Mouse (Mus musculus): ENCODE measurements at regions not wholly inside any gene's neighbourhood (a gene's known extent, or its start where the extent isn't known, plus 50 kb on each side); places are given as distances from the start of the nearest gene placed in this dataset.

GRCm38 (mm10) chr11:7010858-7011257 is 52.4 kb upstream of the Adcy1 start:
- no peak for ATAC-seq (ENCODE audit: insufficient number of reproducible peaks, insufficient read depth, low FRiP score, low read depth)

GRCm38 (mm10) chr11:6999329-6999728 is 64.0 kb upstream of the Adcy1 start:
- Histone ChIP-seq H3K27me3 (ENCODE audit: control insufficient read depth, insufficient read depth, low read length) (no peaks in the 10 kb centered on the region), H3K4me2 (ENCODE audit: low read length) (no peak overlapping the region), H3K4me1 (ENCODE audit: control insufficient read depth in 2 of 2, insufficient read depth in 2 of 2, low read length in 2 of 2) (peaks cover 8 to 11% of the 10 kb centered on the region in 2 experiments; a peak in 3 of 4 replicates), H3K4me3 (ENCODE audit: control insufficient read depth in 1 of 2, insufficient read depth in 1 of 2, low read depth in 1 of 2, low read length in 2 of 2) (no peak overlapping the region), H3K9me3 (ENCODE audit: control insufficient read depth, low read length) (no peaks in the 10 kb centered on the region), H3K27ac (replicated peaks in 1 of 2; ENCODE audit: control insufficient read depth in 1 of 2, insufficient read depth in 1 of 2, low read depth in 2 of 2, low read length in 2 of 2) (no peak overlapping the region), H3K9ac (ENCODE audit: low read length) (no peak overlapping the region), H3K36me3 (ENCODE audit: control insufficient read depth, insufficient read depth, low read length) (no peaks in the 10 kb centered on the region)
- ATAC-seq (ENCODE audit: insufficient number of reproducible peaks, insufficient read depth, low FRiP score, low read depth) = no peak

More at GRCm38 (mm10) chr11:7010858-7011257, 52.4 kb upstream of the Adcy1 start:
- Histone ChIP-seq H3K4me1 (ENCODE audit: control insufficient read depth in 2 of 2, insufficient read depth in 2 of 2, low read length in 2 of 2) (no peaks in the 10 kb centered on the region), H3K27ac (replicated peaks in 1 of 2; ENCODE audit: control insufficient read depth in 1 of 2, insufficient read depth in 1 of 2, low read depth in 2 of 2, low read length in 2 of 2) (no peak overlapping the region), H3K4me3 (ENCODE audit: control insufficient read depth in 1 of 2, insufficient read depth in 1 of 2, low read depth in 1 of 2, low read length in 2 of 2) (no peak overlapping the region), H3K36me3 (ENCODE audit: control insufficient read depth, insufficient read depth, low read length) (no peaks in the 10 kb centered on the region), H3K9me3 (ENCODE audit: control insufficient read depth, low read length) (no peaks in the 10 kb centered on the region), H3K27me3 (ENCODE audit: control insufficient read depth, insufficient read depth, low read length) (no peaks in the 10 kb centered on the region), H3K4me2 (ENCODE audit: low read length) (no peak overlapping the region), H3K9ac (ENCODE audit: low read length) (no peak overlapping the region)
- 89% methylated on average over 3 of the region's 3 CpGs for WGBS

- WGBS = 50% methylated on average over 1 of the region's 1 CpGs
- H3K4me1 ChIP-seq (ENCODE audit: control insufficient read depth in 2 of 2, insufficient read depth in 2 of 2, low read length in 2 of 2) = peaks cover 12% of the 10 kb centered on the region in 2 experiments; a peak in 3 of 4 replicates
- H3K4me2 ChIP-seq (ENCODE audit: low read length) = no peak overlapping the region
- no peak for ATAC-seq (ENCODE audit: insufficient number of reproducible peaks, insufficient read depth, low FRiP score, low read depth)
- no peaks in the 10 kb centered on the region for H3K36me3 ChIP-seq (ENCODE audit: control insufficient read depth, insufficient read depth, low read length)
- H3K4me3 ChIP-seq (ENCODE audit: control insufficient read depth in 1 of 2, insufficient read depth in 1 of 2, low read depth in 1 of 2, low read length in 2 of 2) = no peak overlapping the region
- no peaks in the 10 kb centered on the region for H3K9me3 ChIP-seq (ENCODE audit: control insufficient read depth, low read length)
- H3K9ac ChIP-seq (ENCODE audit: low read length) = no peak overlapping the region
- no peaks in the 10 kb centered on the region for H3K27me3 ChIP-seq (ENCODE audit: control insufficient read depth, insufficient read depth, low read length)
- no peak overlapping the region for H3K27ac ChIP-seq (replicated peaks in 1 of 2; ENCODE audit: control insufficient read depth in 1 of 2, insufficient read depth in 1 of 2, low read depth in 2 of 2, low read length in 2 of 2)
These were observed 64.5 kb upstream of the Adcy1 start for GRCm38 (mm10) chr11:6998810-6999209.

GRCm38 (mm10) chr11:6997508-6997907 is 65.8 kb upstream of the Adcy1 start:
- WGBS = 36% methylated on average over 6 of the region's 6 CpGs
- H3K9me3 ChIP-seq (ENCODE audit: control insufficient read depth, low read length) = no peaks in the 10 kb centered on the region
- H3K4me3 ChIP-seq (ENCODE audit: control insufficient read depth in 1 of 2, insufficient read depth in 1 of 2, low read depth in 1 of 2, low read length in 2 of 2) = no peak overlapping the region

GRCm38 (mm10) chr11:6993731-6994130 is 69.6 kb upstream of the Adcy1 start:
- no peaks in the 10 kb centered on the region for H3K27me3 ChIP-seq (ENCODE audit: control insufficient read depth, insufficient read depth, low read length)
- H3K27ac ChIP-seq (replicated peaks in 1 of 2; ENCODE audit: control insufficient read depth in 1 of 2, insufficient read depth in 1 of 2, low read depth in 2 of 2, low read length in 2 of 2) = no peak overlapping the region
- no peak overlapping the region for H3K4me3 ChIP-seq (ENCODE audit: control insufficient read depth in 1 of 2, insufficient read depth in 1 of 2, low read depth in 1 of 2, low read length in 2 of 2)
- peaks cover 12% of the 10 kb centered on the region in 2 experiments; a peak in 3 of 4 replicates for H3K4me1 ChIP-seq (ENCODE audit: control insufficient read depth in 2 of 2, insufficient read depth in 2 of 2, low read length in 2 of 2)
- H3K36me3 ChIP-seq (ENCODE audit: control insufficient read depth, insufficient read depth, low read length) = no peaks in the 10 kb centered on the region
- WGBS = 95% methylated on average over 2 of the region's 2 CpGs
- H3K4me2 ChIP-seq (ENCODE audit: low read length) = no peak overlapping the region
- H3K9ac ChIP-seq (ENCODE audit: low read length) = no peak overlapping the region
- ATAC-seq (ENCODE audit: insufficient number of reproducible peaks, insufficient read depth, low FRiP score, low read depth) = no peak
- no peaks in the 10 kb centered on the region for H3K9me3 ChIP-seq (ENCODE audit: control insufficient read depth, low read length)

More at GRCm38 (mm10) chr11:6997508-6997907, 65.8 kb upstream of the Adcy1 start:
- Histone ChIP-seq H3K27me3 (ENCODE audit: control insufficient read depth, insufficient read depth, low read length) (no peaks in the 10 kb centered on the region), H3K36me3 (ENCODE audit: control insufficient read depth, insufficient read depth, low read length) (no peaks in the 10 kb centered on the region), H3K4me2 (ENCODE audit: low read length) (no peak overlapping the region), H3K27ac (replicated peaks in 1 of 2; ENCODE audit: control insufficient read depth in 1 of 2, insufficient read depth in 1 of 2, low read depth in 2 of 2, low read length in 2 of 2) (no peak overlapping the region), H3K4me1 (ENCODE audit: control insufficient read depth in 2 of 2, insufficient read depth in 2 of 2, low read length in 2 of 2) (peaks cover 12% of the 10 kb centered on the region in 2 experiments; a peak in 3 of 4 replicates), H3K9ac (ENCODE audit: low read length) (no peak overlapping the region)
- ATAC-seq (ENCODE audit: insufficient number of reproducible peaks, insufficient read depth, low FRiP score, low read depth) = no peak

- WGBS = 90% methylated on average over 5 of the region's 5 CpGs
- H3K27ac ChIP-seq (replicated peaks in 1 of 2; ENCODE audit: control insufficient read depth in 1 of 2, insufficient read depth in 1 of 2, low read depth in 2 of 2, low read length in 2 of 2) = no peak overlapping the region
These were observed 71.7 kb upstream of the Adcy1 start for GRCm38 (mm10) chr11:6991626-6992025.

GRCm38 (mm10) chr11:6990711-6991110 is 72.6 kb upstream of the Adcy1 start:
- 55% methylated on average over 3 of the region's 3 CpGs for WGBS
- no peak overlapping the region for H3K9ac ChIP-seq (ENCODE audit: low read length)
- no peaks in the 10 kb centered on the region for H3K9me3 ChIP-seq (ENCODE audit: control insufficient read depth, low read length)
- no peak overlapping the region for H3K4me3 ChIP-seq (ENCODE audit: control insufficient read depth in 1 of 2, insufficient read depth in 1 of 2, low read depth in 1 of 2, low read length in 2 of 2)
- H3K27ac ChIP-seq (replicated peaks in 1 of 2; ENCODE audit: control insufficient read depth in 1 of 2, insufficient read depth in 1 of 2, low read depth in 2 of 2, low read length in 2 of 2) = no peak overlapping the region
- H3K4me2 ChIP-seq (ENCODE audit: low read length) = no peak overlapping the region
- H3K4me1 ChIP-seq (ENCODE audit: control insufficient read depth in 2 of 2, insufficient read depth in 2 of 2, low read length in 2 of 2) = peaks cover 8 to 12% of the 10 kb centered on the region in 2 experiments; a peak in 3 of 4 replicates
- no peaks in the 10 kb centered on the region for H3K36me3 ChIP-seq (ENCODE audit: control insufficient read depth, insufficient read depth, low read length)
- ATAC-seq (ENCODE audit: insufficient number of reproducible peaks, insufficient read depth, low FRiP score, low read depth) = no peak
- no peaks in the 10 kb centered on the region for H3K27me3 ChIP-seq (ENCODE audit: control insufficient read depth, insufficient read depth, low read length)

More at GRCm38 (mm10) chr11:6991626-6992025, 71.7 kb upstream of the Adcy1 start:
- no peaks in the 10 kb centered on the region for H3K27me3 ChIP-seq (ENCODE audit: control insufficient read depth, insufficient read depth, low read length)
- no peaks in the 10 kb centered on the region for H3K9me3 ChIP-seq (ENCODE audit: control insufficient read depth, low read length)
- H3K4me3 ChIP-seq (ENCODE audit: control insufficient read depth in 1 of 2, insufficient read depth in 1 of 2, low read depth in 1 of 2, low read length in 2 of 2) = no peak overlapping the region
- peaks cover 8 to 12% of the 10 kb centered on the region in 2 experiments; a peak in 3 of 4 replicates for H3K4me1 ChIP-seq (ENCODE audit: control insufficient read depth in 2 of 2, insufficient read depth in 2 of 2, low read length in 2 of 2)
- ATAC-seq (ENCODE audit: insufficient number of reproducible peaks, insufficient read depth, low FRiP score, low read depth) = no peak
- H3K36me3 ChIP-seq (ENCODE audit: control insufficient read depth, insufficient read depth, low read length) = no peaks in the 10 kb centered on the region
- no peak overlapping the region for H3K9ac ChIP-seq (ENCODE audit: low read length)
- H3K4me2 ChIP-seq (ENCODE audit: low read length) = no peak overlapping the region

Data from heart, embryonic 14.5 days (tissue).